Mouse (Mus musculus) frontal cortex, postnatal 25 days (tissue): ENCODE measurements around the gene Adam26b.
"Not testable (repeated sequence)": the region's sequence is repeated elsewhere in the genome, so short reads cannot be mapped to it uniquely, and the experiment has no call there.

Experiments used
- DNase-seq, 2 experiments: peaks; one replicate each; pipeline ENCODE4 v3.0.0; 2022; ENCODE audit warnings: low spot score in 2 of 2

Gene Adam26b

DNA sequence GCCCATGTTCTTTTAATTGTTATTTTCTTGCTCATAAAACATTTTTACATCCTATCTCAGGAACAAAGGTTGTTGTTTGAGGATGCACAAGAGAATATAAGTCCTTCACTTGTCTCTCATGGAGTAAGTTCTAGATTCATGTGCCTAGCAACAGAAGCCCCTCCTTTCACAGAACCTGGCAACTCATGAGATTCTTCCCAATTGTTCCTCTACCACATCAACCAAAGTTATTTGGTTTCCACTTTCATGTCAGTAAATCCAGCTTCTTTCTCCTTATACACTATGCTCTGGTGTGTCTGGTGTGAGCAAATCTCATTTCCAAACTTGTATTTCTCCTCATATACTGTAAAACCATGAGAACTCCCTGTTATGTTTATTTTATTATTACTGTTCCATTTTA is at the start of gene Adam26b:
Adam26b (minus strand) TSS at position 101 of the 400 bp plus-strand sequence.
- not testable (repeated sequence) for DNase-seq

DNA sequence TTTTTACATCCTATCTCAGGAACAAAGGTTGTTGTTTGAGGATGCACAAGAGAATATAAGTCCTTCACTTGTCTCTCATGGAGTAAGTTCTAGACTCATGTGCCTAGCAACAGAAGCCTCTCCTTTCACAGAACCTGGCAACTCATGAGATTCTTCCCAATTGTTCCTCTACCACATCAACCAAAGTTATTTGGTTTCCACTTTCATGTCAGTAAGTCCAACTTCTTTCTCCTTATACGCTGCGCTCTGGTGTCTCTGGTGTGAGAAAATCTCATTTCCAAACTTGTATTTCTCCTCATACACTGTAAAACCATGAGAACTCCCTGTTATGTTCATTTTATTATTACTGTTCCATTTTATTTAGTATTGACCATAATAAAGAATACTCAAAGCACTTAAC is 48.7 kb upstream of the Adam26b start, which contains the start of gene Adam26a:
Adam26a (minus strand) TSS at position 101 of the 400 bp plus-strand sequence.
- DNase-seq, result not testable (repeated sequence)
